Mouse (Mus musculus): ENCODE measurements at regions not wholly inside any gene's neighbourhood (a gene's known extent, or its start where the extent isn't known, plus 50 kb on each side); places are given as distances from the start of the nearest gene placed in this dataset.
A peak's percentile ranks its signal among the peaks of the same experiment; 100 is the strongest.

DNA sequence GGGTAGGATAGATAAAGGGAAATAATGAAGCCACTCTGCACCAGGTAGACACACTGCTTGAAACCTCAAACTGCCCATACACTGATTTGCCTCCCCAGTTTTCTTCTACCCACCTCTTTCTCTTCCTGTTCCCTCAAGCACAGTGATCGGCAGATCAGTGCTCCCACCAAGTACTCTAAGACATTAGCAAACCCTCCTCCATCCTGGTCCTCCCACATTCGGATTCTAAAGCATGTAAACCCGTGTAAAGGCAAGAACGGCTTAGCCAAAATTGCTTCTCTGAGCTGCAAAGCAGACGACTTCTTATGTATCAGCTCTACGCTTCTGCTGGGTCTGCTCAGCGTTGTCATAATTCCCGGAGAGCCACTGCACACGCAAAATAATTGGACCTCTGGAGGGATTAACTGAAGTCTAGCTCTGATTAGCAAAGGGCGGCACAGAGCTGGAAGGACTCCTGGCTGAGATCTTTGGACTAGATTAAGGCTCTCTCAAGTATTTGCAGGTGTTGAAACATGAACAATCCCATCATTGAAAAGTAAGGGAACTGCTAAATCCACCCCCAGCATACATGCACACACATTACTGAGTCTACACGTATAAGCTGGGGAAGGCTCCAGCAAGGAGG lies 67.2 kb downstream of the Mtx3 start:
- ATAC-seq (ENCODE audit: poor library complexity, severe bottlenecking) = no peak

DNA sequence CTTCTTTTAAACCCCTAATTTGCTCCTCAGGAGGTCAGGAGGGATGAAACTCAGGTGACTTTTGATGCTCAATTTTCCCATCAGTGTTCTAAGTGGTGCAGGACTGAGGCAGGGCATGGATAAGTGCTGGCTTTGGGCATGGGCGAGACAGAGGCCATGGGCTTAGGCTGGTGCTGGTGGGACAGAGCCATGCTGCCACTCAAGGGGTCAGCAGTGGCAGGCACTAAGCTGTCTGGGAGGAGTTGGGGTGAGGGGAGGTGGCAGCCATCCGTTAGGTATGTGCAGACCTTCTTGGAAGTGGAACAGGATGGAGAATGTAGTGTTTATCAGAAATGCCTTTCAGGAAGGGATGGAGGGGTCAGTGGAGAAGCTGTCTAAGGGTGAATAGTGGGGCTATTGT lies 68.1 kb downstream of the Mtx3 start:
- ATAC-seq (ENCODE audit: poor library complexity, severe bottlenecking) = no peak

DNA sequence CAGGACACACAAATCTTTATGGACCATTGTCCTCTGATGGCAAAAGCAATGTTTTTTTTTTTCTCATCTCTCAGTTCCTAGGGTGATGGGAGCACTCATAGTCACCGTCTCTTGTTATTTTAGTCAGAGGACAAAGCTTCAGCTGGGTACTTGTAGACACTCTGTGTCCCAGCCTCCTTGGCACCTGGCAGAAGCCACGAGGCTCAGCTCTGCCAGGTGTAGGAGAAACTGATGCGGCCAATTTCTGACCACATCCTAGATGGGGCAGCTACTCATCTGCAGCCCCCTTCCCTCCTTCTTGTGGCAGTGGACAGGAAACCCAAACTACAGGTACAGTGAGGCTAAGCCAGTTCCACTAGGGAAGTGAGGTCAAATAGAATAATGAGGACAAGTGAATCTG lies 70.1 kb downstream of the Mtx3 start:
- no peak for ATAC-seq (ENCODE audit: poor library complexity, severe bottlenecking)

DNA sequence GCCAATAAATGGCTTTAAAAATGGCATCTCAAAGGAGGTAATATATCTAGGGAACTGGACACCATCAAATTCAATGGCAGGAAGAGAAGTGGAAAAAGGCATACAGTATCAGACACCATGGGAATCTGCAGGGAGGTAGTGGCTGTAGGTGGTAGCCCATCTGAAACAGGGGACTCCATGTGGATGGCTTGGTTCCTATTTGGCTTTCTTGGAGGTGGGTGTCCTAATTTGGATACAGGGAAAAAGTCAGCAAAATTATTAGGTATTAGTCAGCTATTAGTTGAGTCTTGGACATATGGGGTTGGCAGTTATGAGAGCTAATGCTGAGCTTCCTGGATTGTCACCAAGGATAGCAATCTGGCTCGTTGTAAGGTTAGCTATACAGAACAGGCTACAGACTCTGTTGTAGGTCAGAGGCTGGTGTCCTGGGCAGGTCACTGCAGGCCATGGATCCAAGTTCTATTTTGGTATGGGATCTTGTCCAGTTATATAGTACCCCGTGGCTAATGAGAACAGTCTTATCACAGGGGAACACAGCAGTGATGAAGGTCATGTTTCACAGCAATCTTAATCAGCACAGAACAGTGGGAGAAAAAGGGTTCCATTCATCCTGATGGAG lies 70.8 kb downstream of the Mtx3 start:
- ATAC-seq (ENCODE audit: poor library complexity, severe bottlenecking) = no peak

DNA sequence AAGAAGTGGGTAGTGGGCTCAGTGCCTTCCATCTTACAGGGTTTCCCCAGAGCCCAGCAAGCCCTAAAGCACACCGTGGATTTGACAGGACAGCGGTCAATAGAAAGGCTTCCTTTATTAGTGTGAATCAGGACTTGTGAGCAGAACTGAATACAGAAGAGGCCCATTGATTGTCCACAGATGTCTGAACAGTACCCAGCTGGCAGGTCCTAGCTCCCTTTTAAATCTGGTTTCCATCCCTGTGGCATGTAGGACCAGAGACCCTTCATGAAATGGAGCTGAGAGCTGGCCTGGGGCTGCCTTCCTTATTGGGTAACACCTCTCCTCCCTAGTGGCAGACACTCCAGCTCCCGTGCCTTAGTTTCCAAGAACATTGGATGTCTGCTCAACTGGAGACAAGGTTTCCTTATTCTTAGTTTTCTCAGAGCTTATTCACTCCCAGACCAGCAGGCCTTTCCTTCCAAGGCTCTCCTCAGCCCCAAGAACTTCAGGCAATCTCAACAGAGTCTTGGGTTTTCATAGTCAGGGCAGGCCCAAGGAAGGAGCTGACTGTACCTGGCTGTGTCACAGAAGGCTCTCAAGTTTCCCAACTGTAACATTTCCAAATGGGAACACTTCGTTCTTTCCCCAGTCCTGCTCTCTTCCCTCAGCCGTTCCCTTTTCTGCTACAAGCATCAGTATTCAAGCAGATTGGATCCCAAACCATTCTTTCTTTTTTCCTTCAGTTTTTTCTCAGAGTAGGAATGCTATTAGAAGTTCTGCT lies 71.6 kb downstream of the Mtx3 start:
- ATAC-seq (ENCODE audit: poor library complexity, severe bottlenecking) = no peak

DNA sequence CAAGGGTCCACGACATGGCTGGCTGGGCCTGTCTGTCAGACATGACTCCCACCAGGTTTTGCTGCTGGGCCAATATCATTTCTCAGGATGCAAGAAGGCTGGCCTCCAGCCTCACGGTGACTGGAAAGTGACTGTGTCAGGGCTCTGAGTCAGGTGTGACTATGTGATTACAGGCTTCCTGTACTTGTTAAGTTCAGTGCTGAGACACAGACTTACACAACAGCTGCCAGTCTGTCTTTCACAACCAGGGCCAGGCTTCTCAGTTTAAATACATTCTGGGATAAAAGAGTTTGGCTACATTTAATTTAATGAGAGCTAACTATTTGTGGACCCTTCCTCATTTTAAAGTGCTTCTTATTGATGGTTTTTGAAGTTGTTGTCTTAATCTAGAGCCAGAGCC lies 75.3 kb downstream of the Mtx3 start:
- ATAC-seq (ENCODE audit: poor library complexity, severe bottlenecking) = peak; percentile 79

DNA sequence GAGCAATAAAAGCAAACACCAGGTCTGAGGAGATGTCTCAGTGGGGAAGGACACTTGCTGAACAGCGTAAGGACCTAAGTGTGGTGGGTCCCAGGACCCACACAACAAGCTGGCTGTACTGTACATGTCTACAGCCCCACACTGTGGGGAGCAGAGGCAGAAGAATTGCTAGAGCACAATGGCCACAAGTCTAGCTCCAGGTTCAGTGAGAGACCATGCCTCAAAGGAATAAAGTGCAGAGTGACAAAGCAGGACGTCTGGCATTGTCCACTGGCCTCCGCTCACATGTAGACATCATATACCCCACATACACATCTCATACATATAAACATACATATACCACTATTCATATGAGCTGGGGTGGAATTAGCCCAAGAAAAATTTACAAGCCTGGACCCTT lies 77.4 kb downstream of the Mtx3 start:
- no peak for ATAC-seq (ENCODE audit: poor library complexity, severe bottlenecking)

DNA sequence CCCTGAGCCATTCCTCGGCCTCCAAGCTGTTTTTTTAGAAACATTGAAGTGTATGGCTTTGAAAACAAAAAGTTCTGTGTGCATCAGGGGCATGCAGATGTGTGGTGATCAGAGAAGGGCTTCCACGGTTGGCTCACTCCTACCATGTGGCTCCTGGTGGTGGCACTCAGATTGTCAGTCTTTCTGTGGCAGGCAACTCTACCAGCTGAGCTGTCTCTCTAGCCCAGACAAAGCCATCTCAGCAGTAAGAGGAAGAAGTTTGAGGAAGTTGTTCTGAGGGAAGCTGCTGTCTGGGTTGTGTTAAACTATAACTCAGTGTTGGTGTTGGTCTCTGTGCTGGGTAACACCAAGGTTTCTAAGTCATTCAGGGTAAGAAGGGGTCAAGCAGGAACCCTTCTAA lies 78.9 kb downstream of the Mtx3 start:
- ATAC-seq (ENCODE audit: poor library complexity, severe bottlenecking) = peak; percentile 84

DNA sequence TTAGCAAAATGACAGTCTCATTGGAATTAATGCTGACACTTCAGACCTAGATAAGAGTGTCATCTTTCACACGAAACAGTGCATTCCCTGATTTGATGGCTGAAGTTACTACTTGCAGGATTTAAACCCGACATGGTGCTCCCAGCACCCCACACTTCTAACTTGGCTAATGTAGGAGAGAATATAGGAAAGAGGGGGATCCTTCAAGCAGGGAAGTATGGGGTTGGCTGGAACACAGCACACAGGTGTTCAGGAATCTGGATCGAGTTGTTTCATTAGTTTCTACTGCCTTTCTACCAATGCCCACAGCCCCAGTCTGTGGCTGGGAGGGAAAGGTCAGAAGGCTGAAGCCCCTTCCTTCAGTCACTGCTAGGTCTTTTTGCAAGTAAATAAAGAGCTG lies 79.5 kb downstream of the Mtx3 start:
- ATAC-seq (ENCODE audit: poor library complexity, severe bottlenecking) = no peak

DNA sequence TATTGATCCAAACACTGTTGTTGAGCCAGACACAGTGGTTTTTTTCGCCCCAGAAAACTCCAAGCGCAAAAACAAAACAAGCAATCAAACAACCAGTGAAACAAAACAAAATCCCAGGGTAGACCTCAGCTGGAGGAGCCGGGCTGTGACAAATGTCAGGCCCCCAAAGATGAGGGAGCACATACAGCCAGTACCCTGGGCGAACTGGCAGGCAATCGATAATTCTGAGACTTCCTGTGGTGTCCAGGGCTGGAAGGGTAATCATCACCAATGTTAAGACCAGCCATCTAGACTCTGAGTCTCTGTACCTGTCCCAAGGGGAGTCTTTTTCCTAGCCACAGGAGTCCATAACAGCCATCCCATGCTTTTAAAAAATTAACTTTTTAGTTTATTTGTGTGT lies 80.6 kb downstream of the Mtx3 start:
- no peak for ATAC-seq (ENCODE audit: poor library complexity, severe bottlenecking)

DNA sequence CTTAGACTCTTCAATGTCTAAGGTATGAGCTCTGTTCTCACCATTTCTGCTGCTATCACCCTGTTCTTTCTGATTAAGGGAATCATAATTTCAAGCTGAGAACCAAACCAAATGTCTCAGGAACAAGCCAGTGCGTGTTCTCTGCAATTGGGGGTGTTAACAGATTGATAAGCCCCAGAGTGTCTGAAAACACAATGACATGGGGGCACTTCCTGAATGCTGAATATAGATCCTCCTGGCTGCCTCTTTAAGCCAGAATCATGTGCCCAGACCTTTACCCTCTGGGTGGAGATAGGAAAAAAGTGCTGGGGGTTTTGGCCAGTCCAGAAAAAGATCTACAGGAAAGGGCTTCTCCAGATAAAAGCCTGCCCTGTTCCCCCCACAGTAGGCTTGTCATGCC lies 84.0 kb downstream of the Mtx3 start:
- ATAC-seq (ENCODE audit: poor library complexity, severe bottlenecking) = no peak

DNA sequence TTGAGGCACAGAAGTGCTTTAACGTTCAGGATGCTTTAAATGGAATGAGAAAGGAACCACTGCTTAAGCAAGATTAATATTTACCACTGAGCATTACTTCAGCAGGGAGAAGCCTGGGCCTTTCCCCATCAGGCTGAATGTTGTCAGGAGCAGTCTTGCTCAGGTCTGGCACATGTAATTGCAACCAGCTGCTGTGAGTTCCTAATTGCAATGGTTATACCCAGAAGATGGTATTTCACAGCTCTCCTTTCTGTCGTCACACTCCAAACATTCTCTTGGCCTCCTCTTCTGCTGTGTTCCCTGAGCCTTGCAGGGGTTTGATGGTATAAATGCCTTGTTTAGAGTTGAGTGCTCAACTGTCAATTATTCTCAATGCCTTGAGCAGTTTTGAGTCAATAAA lies 87.1 kb downstream of the Mtx3 start:
- 0 out of 2 replicates have a peak, but pooled peaks have one; percentile 12 for ATAC-seq (ENCODE audit: poor library complexity, severe bottlenecking)

DNA sequence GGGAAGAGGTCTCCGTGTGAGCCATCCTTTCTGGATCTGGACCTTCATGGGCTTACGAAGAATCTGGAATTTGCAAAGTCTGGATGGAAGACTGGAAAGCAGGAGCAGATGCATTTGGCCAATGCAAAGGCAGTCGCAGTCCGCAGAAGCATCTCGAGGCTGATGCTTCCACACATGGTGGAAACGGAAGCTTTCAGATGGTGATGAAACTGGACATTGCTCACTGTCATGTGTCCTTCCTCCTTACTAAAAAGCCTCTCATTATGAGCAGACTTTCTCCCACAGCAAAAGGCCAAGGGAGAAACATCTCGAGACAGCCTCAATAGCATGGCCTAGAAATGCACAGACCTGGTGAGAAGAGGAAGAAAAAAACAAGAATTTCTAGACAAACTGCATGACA lies 94.5 kb downstream of the Mtx3 start:
- ATAC-seq (ENCODE audit: poor library complexity, severe bottlenecking) = peak; percentile 73

DNA sequence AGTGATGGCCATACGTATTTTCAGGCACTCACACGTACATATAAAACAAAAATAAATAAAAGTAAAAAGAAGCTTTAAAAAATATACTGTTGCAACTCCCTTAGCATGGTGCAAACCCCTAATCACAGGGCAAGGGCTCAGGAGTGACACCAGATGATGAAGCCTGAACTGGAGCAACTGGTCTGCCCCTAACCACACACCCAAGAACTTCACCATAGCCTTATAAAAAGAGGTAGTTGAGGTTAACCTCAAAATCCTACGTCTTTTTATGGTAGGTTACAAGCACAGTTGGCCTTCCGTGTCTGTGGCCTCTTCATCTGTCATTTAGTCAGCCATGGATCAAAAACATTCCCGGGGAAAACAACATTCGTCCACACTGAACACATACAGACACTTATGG lies 96.0 kb downstream of the Mtx3 start:
- peak; percentile 90 for ATAC-seq (ENCODE audit: poor library complexity, severe bottlenecking)

DNA sequence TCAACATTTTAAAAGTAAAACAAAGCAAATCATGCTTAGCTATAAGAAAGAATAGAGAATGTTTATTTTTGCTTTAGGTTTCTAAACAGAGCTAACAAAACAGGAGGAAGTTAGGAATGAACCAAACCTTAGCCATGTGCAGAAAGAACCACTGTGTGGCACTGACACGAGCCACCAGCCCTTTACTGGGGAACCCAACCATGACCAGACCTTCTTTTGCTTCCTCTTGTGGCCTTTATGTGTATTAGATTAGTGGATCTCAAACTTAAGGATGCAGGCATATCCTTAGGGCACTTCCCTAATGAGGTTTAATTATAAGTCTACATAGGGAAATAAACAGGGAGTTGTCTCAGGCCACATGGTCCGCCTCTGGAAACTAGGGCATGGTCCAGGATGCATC lies 104.0 kb downstream of the Mtx3 start:
- ATAC-seq (ENCODE audit: poor library complexity, severe bottlenecking) = peak; percentile 61

DNA sequence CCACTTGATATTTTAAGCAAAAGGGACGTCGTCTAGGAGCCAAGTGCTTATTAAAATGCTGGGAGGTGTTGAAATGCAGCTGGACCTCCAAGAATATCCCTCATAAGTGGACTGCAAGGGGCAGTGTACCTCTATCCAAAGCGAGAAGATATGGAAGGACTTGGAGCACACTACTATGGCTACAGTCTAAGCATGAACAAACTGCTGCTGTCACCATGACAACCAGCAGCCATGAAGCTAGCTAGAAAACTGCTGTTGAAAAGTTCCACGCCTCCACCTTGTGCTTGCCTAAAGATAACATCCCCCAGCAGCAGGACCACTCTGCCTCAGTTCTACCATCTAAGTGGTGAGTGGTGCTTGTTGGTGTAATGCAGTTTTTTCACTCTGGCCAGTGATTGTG lies 115.5 kb downstream of the Mtx3 start:
- no peak for ATAC-seq (ENCODE audit: poor library complexity, severe bottlenecking)

DNA sequence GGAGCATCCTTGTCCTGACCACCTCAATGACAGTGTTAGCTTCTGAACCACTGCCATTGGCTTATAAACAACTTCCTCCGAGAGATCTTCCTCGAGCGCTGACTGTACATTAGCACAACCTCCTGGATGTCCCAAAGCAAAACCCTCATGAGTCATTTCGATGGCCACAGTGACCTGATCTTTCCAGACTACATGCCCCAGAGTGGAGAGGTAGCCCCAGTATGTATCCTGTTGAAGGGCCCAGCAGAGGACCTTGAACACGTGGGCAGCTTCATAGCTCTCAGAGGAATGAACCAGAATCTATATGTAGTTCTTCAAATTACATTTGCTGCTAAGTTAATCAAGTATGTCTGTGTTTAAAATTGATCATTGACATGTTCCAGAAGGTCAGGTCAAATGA lies 118.1 kb downstream of the Mtx3 start:
- ATAC-seq (ENCODE audit: poor library complexity, severe bottlenecking) = no peak

DNA sequence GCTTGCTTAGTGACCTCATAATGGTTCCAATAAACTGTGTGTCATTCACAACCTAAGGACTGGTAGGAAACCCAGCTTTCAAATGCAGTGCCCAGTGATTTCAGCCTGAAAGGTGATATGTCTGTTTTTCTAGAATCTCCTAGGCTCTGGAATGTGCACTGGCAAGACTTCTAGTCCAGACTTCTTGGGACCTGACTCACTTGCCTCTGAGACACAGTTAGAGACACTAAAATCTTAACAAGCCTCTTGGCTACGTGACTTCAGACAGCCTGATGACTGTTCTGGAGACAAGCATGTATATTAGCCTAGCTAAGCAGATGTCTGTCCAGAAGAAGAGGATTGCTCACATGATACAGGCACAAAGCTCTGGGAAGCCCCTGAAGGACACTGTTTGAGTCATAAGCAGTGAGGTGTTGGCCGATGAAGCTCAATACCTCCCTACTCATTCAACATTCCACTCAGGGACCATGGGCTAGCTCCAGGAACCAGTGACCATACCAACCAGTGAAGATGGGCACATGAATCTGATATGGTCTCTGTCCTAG lies 118.9 kb downstream of the Mtx3 start:
- no peak for ATAC-seq (ENCODE audit: poor library complexity, severe bottlenecking)

DNA sequence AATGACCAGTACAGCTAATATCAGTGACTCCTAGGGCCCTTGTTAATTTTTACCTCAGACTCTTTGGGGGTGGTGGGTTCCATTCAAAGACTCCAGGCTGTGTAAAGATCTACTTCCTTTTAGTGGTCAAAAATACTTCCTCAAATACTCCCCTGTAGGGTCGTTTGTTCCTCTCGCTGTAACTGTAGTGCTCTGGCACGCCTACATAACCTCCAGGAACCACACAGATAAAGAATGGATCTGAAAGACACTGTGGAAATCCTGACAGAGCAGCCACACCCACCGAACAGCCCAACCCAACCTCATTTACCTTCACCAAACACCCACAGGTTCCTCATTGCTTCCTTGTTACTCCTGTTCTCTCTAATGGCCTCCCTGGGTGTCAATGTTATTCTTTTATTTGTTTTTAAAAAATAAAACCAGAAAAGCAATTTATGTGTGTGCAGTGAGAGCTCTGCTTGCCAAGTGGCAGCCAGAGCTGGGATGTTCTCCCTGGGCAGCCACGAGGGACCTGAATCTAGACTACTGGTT lies 119.7 kb downstream of the Mtx3 start:
- peak; percentile 90 for ATAC-seq (ENCODE audit: poor library complexity, severe bottlenecking)

DNA sequence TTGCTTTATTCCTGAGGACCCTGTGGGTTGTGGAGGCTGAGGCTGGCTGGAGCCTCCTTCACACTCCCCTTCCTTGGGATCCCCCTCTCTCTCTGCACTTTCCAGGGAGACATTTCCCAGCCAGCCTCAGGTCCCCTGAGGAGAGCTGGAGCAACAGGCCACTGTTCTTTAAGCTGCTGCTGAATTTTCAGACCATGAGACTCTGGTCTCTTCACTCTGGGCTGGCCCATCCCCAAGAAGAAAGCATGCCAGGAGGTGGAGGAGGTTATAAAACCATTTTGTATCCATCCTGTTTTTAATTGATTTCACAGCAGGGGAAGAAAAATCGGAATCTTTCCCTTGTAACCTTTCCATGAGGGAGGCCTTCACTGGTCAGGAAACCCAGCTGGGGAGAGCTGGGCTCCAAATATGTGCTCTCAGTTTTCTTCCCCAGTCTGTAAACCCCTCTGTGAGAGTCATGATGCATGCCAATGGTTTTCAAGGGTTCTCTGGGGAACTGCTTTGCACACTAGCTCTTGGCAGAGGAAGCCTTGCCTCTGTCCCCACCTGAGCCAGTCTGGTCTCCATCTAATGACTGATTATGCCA lies 122.6 kb downstream of the Mtx3 start:
- no peak for ATAC-seq (ENCODE audit: poor library complexity, severe bottlenecking)

DNA sequence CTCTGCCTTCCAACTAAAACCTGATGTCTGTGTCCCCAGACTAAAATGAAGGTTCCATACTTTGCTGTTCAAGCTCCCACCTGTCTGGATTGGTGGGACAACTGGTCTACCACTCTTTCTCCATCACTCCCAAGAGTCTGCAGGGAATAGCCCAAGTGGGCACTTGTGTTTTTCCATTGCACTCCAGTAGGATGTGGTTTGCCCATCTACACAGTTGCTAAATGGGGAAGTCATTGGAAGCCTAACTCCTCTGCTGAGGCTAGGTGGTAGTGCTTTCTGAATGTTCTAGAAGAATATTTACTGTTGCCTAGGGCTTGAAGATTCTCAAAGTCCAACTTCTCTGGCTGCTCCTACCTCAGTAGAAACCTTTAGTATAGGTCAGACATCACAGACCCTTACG lies 125.0 kb downstream of the Mtx3 start:
- peak; percentile 31; the same call in 1 of the 2 replicates for ATAC-seq (ENCODE audit: poor library complexity, severe bottlenecking)

Measured in megakaryocyte, adult 5-6 weeks (primary cell).